Mouse (Mus musculus) small intestine, adult 2 months (tissue): ENCODE data around the gene Acot4. TPM values are rescaled to one million over a fixed set of nuclear protein-coding genes. Genes with fewer than 3 reads are reported as not detected.
A peak's percentile ranks its signal among the peaks of the same experiment; 100 is the strongest.
"Not testable (repeated sequence)": the region's sequence is repeated elsewhere in the genome, so short reads cannot be mapped to it uniquely, and the experiment has no call there.

Experiments
- H3K27ac ChIP-seq: fragments of 200-500 bp; 2 replicates; pipeline ENCODE4 v1.5.1; 2012; ENCODE audit warnings: low read depth, low read length, control low read depth, inconsistent platforms; ENCODE audit not compliant: insufficient read depth
- H3K27me3 ChIP-seq: fragments of 200-500 bp; 2 replicates; pipeline ENCODE4 v1.6.1; 2012; ENCODE audit warnings: mild to moderate bottlenecking, moderate library complexity, low read length, inconsistent platforms; ENCODE audit not compliant: control insufficient read depth, insufficient read depth
- H3K36me3 ChIP-seq: fragments of 200-500 bp; 2 replicates; pipeline ENCODE4 v1.6.1; 2012; ENCODE audit warnings: mild to moderate bottlenecking, low read length, control low read depth, inconsistent platforms; ENCODE audit not compliant: control insufficient read depth, insufficient read depth
- H3K4me1 ChIP-seq: fragments of 200-500 bp; 2 replicates; pipeline ENCODE4 v1.6.1; 2012; ENCODE audit warnings: low read length, inconsistent platforms, mixed read lengths; ENCODE audit not compliant: control insufficient read depth, insufficient read depth, insufficient read length
- H3K4me3 ChIP-seq: fragments of 200-500 bp; 2 replicates; pipeline ENCODE4 v1.5.1; 2012; ENCODE audit warnings: low read depth, mild to moderate bottlenecking, control low read depth, inconsistent platforms, low read length, moderate library complexity
- CTCF ChIP-seq: fragments of 200-500 bp; IDR thresholded peaks from 2 replicates; pipeline ENCODE4 v1.5.1; 2012; ENCODE audit warnings: low read depth, mild to moderate bottlenecking, control low read depth, inconsistent platforms, low read length, moderate library complexity, mixed read lengths; ENCODE audit not compliant: insufficient replicate concordance, insufficient read length; ENCODE audit errors: extremely low read depth
- POLR2A ChIP-seq: fragments of 200-500 bp; IDR thresholded peaks from 2 replicates; pipeline ENCODE4 v1.6.1; 2012; ENCODE audit warnings: low read depth, mild to moderate bottlenecking, control low read depth, inconsistent platforms, low read length, moderate library complexity
- WGBS: fragments of 180-500 bp; shearing (Covaris S2); methylation state at CpG from one replicate; pipeline ENCODE4 v1.1.7; 2018; 5-methylcytosine and 5-hydroxymethylcytosine counted together
- polyA plus RNA-seq: library from polyadenylated mRNA; depleted of rRNA; stranded (reverse); fragments of >200 nt; gene quantifications from 2 replicates; pipeline ENCODE4 v1.2.3, GENCODE M21; 2012

The Acot4 gene
- polyA plus RNA-seq, 1 experiment = 34.2 TPM

- H3K36me3 ChIP-seq = no peaks in the 10 kb centered on the region
- peaks cover 4% of the 10 kb centered on the region; the same call in 1 of the 2 replicates for H3K4me1 ChIP-seq
- 82% methylated on average over 1 of the region's 1 CpGs for WGBS
- TF ChIP-seq CTCF (no peak), POLR2A (no peak)
- H3K27me3 ChIP-seq = no peaks in the 10 kb centered on the region
- H3K4me3 ChIP-seq = no peak overlapping the region
- H3K27ac ChIP-seq = no peak overlapping the region
These were observed 34.3 kb upstream of the Acot4 start for GRCm38 (mm10) chr12:84003866-84004265.

- Histone ChIP-seq H3K27me3 (no peaks in the 10 kb centered on the region), H3K36me3 (no peaks in the 10 kb centered on the region), H3K4me1 (peaks cover 6% of the 10 kb centered on the region; the same call in 1 of the 2 replicates), H3K27ac (no peak overlapping the region), H3K4me3 (no peak overlapping the region)
- TF ChIP-seq POLR2A = no peak
- TF ChIP-seq CTCF = no peak
- WGBS = 85% methylated on average over 12 of the region's 12 CpGs
These were observed 29.9 kb upstream of the Acot4 start for GRCm38 (mm10) chr12:84008251-84008650.

- Histone ChIP-seq H3K36me3 (no peaks in the 10 kb centered on the region), H3K4me3 (no peak overlapping the region), H3K4me1 (peaks cover 6% of the 10 kb centered on the region; the same call in 1 of the 2 replicates), H3K27me3 (no peaks in the 10 kb centered on the region), H3K27ac (no peak overlapping the region)
- WGBS = 42% methylated on average over 8 of the region's 8 CpGs
- TF ChIP-seq CTCF = no peak
- no peak for TF ChIP-seq POLR2A
These were observed 29.4 kb upstream of the Acot4 start for GRCm38 (mm10) chr12:84008729-84009128.

GRCm38 (mm10) chr12:84009171-84009965 is 28.8 kb upstream of the Acot4 start, which contains the start of gene Acot1:
Gene Acot1, plus strand, starts transcription at chr12:84009490.
- H3K4me1 ChIP-seq, H3K27ac ChIP-seq, H3K36me3 ChIP-seq, H3K27me3 ChIP-seq: not testable (repeated sequence)
- H3K4me3 ChIP-seq = peak within 1 kb of the TSS; percentile 64
- WGBS = under 1% methylated on average over 67 of the region's 70 CpGs

- H3K27ac ChIP-seq = no peak overlapping the region
- H3K36me3 ChIP-seq = no peaks in the 10 kb centered on the region
- no peaks in the 10 kb centered on the region for H3K27me3 ChIP-seq
- no peak overlapping the region for H3K4me3 ChIP-seq
- H3K4me1 ChIP-seq = peaks cover 6% of the 10 kb centered on the region; the same call in 1 of the 2 replicates
- 53% methylated on average over 3 of the region's 3 CpGs for WGBS
- no peak for TF ChIP-seq POLR2A
- TF ChIP-seq CTCF = no peak
These were observed 28.0 kb upstream of the Acot4 start for GRCm38 (mm10) chr12:84010201-84010600.

GRCm38 (mm10) chr12:84011251-84012040 is 26.7 kb upstream of the Acot4 start:
- Histone ChIP-seq H3K4me3 (no peak overlapping the region), H3K4me1 (peaks cover 6% of the 10 kb centered on the region; the same call in 1 of the 2 replicates), H3K27ac (no peak overlapping the region), H3K36me3 (no peaks in the 10 kb centered on the region), H3K27me3 (no peaks in the 10 kb centered on the region)
- TF ChIP-seq CTCF = no peak
- no peak for TF ChIP-seq POLR2A
- WGBS = 25% methylated on average over 12 of the region's 12 CpGs

- TF ChIP-seq CTCF = no peak
- no peak for TF ChIP-seq POLR2A
- Histone ChIP-seq H3K36me3 (no peaks in the 10 kb centered on the region), H3K27ac (no peak overlapping the region), H3K4me1 (peaks cover 6% of the 10 kb centered on the region; the same call in 1 of the 2 replicates), H3K4me3 (no peak overlapping the region), H3K27me3 (no peaks in the 10 kb centered on the region)
- 75% methylated on average over 6 of the region's 6 CpGs for WGBS
These were observed 25.0 kb upstream of the Acot4 start for GRCm38 (mm10) chr12:84013130-84013529.
